Mouse (Mus musculus) monocyte, adult 5-6 weeks (primary cell): ENCODE data around the gene Sv2b. TPM values are rescaled to one million over a fixed set of nuclear protein-coding genes. Genes with fewer than 3 reads are reported as not detected.

Source experiments
- ATAC-seq: fragments of 153-309, 156-312 bp; replicated peaks from 2 replicates; pipeline ENCODE4 v1.8.0; 2017; ENCODE audit warnings: mild to moderate bottlenecking; ENCODE audit not compliant: low TSS enrichment, insufficient number of reproducible peaks, severe bottlenecking, poor library complexity, low FRiP score
- total RNA-seq: library from RNA; stranded (forward); fragments of 200-1000, 200-491, 200-594 nt; gene quantifications from 3 replicates; pipeline ENCODE4 v1.2.3, GENCODE M21; 2017

The Sv2b gene
- total RNA-seq, 1 experiment from 2014 or later = 0.10 TPM

DNA sequence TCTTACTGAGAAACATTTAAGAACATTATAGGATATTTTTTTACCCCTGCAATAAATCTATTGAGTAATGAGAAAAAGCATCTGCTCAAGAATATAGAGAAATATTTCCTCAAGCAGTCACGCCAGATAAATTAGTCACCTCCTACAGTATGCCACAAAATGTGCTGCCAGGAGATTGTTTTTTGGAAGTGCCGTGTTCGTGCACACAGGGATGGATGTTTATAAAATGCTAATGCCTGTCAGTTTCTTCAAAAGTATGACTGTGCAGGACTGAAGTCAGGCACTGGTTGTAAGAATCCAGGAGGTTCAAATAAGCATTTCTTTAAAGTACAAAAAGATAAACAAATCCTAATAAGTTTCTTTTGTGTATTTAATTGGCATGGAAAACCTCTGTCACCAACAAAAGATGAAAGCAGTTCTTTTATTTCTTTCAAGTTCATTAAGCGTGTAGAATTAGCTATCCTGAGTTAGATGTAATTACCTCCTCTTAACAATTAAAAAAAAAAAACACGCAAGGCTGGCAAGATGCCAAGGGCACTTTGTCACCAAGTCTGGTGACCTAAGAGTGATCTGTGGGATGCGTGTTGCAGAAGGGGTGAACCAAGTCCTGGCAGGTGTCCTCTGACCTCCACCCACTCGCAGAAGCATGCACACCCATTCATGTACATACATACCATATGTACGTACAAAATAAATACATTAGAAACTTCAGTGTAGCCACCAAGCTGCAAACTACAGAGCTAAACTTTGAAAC lies 68.1 kb downstream of the Sv2b start:
- no peak for ATAC-seq

DNA sequence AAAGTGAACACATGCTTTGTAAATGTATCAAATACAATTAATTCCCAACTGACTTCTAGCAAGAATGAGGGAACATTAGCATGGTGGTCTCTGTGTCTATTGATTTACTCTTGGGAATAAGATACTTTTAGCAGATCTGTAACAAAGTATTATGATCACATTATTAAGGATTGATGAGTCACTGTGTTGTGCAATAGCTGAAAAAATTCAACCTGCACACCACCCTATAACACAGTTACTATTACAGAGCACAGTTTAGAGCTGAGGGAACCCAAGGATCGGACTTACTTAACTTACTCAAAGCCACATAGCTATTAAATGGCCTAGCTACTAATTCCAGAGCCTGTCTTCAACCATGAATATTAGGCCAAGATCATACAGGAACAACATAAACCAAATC lies 72.7 kb downstream of the Sv2b start:
- no peak for ATAC-seq

DNA sequence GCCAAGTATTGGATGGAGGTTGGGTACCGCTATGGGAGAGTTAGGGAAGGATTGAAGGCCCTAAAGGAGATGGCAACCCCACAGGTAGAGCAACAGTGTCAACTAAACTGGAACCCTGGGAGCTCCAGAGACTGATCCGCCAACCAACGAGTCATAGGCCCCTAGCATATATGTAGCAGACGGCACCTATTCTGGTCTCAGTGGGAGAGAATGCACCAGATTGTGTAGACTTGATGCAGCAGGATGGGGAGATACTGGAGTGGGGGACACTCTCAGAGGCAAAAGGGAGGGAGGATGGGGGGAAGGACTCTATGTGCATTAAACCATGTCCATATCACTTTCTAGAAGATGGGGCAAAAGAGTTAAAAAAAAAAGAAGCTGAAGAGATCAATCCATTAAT lies 84.9 kb downstream of the Sv2b start:
- no peak for ATAC-seq

DNA sequence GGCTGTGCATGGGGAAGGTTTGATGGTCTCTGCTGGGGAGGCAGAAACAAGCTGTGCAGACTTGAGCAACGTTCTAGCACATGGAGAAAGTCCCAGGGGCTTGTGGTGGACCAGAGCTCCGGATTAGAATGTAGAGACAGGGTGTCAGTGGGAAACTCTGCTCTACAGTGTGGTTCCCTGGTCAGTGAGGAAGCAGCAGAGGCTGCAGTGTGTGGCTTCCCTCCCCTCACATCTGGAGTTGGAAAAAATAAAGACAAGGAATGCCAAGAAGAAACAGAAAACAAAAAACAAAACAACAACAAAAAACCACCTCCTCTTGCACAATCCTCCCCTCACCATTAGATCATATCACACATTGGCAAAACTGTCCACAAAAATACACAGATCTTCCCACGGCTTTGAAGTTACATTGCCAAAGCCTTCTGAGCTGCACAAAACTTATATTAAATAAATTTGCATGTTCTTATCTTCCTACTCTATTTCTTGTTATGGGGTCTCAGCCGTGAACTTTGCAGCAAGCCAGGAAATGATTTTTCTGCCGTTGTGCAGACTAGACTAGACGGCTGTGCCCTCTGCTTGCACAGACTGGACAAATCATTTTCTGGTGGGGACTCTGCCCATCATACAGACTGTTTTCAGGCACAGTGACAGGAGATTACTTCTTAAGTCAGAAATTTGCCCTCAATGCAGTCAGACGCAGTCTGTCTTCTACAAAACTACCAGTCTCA lies 86.2 kb downstream of the Sv2b start:
- no peak for ATAC-seq

DNA sequence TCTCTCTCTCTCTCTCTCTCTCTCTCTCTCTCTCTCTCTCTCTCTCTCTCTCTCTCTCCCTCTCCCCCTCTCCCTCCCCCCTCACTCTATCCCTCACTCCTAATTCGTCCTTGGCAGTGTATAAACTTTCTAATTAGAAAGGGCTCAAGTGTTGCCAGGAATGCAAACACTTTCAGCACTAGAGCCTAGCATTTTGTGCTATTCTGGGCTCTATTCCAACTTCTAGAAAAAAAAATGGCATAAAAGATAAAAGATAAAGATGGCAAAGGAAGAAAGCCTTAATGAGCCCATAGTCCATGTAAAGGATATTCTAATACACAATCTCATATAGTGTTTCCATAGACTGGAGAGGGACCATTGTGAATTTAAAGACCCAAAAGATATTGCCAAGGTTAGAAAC lies 88.3 kb downstream of the Sv2b start:
- no peak for ATAC-seq

DNA sequence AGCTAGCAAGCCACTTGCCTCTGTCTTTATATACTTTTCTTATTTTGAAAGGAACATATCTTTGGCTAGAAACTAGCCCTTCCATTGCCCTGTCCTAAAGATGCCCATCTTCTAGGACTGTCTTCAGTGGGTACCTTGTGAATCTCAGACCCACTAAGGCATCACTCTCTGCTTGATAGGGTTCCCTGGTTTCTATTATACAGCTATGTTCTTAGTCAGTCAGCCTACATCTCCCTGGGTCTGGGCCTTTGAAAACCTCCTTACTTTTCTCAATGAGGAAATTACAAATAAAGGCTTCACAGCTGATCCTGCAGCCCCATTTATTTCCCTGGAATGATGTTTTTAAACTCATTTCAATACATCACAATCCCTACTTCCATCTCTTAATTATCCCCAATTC lies 88.8 kb downstream of the Sv2b start:
- no peak for ATAC-seq

DNA sequence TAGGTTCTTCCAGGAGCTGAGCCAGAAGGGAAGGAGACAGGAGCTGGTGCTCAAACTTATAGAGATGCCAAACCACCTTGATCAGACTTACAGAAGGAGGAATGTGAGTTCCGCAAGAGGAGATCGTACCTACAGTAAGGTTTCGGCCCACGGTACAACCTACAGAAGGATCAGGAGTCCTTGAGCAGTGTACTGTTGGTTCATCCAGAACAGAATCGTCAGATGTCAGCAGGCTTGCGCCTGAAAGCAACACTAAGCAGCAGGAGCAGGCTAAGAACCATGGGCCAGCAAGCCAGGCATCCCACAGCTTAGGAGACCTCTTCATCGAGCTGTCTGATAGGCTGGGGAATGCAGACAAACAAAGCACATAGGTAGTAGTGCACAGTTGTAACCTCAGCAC lies 92.9 kb downstream of the Sv2b start:
- ATAC-seq = no peak

DNA sequence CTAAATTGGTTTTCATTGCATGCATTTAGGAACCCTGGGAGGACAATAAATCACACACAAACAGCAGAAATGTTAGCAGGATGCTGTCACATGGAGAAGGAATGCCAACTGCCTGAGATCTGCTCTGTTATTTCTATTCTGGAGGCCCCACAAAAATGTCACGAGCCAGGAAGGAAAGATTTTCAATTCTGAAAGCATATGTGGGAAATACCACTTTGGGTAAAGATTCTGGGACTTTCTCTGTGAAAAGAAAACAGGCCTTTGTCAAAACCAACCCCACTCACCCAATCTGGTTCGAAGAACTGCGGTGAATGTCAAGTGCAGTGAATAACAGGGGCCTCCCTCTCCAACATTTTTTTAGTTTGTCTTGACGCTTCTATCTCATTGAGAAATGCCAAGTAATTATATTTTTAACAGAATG lies 99.8 kb downstream of the Sv2b start:
- ATAC-seq = no peak

DNA sequence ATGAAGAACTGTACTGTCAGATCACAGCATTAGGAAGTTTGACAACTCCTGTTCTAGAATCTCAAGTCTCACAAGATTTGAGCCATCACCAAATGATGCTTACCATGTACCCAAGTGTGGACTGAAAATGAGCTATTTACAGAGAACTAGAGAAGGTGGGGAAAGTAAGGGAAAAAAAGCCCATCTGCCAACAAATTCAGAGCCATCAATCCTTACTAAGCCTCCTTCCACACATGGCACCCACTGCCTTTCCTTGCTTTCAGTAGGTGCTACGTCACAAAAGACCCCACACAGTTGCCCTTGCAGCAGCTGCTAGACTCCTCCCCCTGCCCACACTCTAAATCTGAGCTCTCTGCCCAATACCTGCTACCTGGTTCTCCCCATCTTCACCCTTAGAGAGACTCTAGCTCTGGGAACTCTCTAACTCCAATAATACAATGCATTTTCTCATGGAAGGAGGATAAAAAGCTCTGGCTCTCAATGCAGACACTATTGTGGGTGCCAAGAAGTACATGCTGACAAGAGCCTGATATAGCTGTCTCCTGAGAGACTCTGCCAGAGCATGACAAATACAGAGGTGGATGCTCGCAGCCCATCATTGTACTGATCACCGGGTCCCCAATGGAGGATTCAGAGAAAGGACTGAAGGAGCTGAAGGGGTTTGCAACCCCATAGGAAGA lies 101.0 kb downstream of the Sv2b start:
- no peak for ATAC-seq

DNA sequence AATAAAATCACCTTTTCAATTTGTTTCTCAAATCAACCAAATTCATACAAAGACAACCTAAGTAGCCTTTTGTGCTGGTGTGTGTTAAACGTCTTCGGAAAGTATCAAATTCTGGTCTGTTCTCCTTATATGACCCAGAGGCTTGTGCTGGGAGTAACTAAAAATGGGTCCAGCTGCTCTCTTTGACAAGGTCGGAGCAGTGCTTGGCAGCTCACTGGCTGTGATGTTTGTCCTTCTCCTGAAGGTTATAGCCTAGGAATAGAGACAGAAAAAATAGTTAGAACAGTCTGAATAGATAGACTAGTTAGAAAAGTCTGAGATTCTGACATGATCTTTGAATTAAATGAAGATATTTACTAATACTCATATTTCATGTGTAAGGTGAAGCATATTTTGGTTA lies 102.4 kb downstream of the Sv2b start:
- ATAC-seq = no peak

DNA sequence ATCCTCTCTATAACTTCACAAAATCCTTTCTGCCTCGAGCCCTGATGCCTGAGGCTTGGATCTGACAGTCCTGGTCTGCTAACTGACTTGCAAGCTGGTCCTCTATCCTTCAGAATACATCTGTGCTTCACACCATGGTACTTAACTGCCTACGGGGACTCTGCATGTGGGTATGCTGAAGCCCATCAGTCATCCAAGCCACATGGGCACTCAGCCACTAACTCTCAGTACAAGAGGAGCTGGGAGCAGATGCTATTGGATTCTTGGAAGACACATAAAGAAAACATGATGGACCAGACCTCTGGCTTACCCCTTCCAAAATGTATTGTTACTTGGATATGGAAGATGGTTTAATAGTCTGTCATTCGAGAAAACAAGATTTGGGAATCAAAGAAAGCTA lies 103.7 kb downstream of the Sv2b start:
- ATAC-seq = no peak

DNA sequence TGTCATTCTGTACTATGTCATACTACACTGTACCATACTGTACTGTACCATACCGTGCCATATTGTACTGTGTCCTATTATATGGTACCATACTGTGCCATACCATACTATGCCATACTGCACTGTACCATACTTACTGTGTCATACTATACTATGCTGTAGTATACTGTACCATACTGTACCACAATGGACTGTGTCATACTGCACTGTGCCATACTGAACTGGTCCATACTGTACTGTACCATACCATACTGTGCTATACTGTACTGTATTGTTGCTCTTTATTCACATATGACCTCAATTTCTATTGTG lies 114.2 kb downstream of the Sv2b start:
- 0 out of 2 replicates have a peak, but pooled peaks have one; percentile 53 for ATAC-seq

DNA sequence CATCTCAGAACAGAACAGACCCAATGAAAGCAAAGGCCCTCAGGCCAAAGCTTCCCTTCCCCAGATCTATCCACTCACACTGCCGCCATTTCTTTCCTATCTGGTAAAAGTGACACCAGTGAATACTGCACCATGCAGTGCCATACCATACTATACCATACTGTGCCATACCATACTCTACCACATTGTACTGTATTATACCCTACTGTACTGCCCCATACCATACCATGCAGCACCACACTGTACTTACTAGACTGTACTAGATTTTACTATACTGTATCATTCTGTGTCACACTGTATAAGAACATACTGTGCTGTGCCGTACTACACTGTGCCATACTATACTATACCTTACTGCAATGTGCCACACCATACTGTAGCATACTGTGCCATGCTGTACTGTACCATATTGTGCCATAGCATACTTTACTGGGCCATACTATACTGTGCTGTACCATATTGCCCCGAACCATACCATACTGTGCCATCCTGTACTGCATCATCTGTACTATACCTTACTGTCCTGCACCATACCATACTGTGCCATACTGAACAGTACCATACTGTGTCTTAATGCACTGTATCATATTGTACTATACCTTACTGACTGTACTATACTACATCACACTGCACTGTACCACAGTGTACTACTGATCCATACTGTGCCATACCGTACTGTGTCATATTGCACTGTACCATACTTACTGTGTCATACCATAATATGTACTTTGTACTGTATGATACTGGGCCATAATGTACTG lies 114.7 kb downstream of the Sv2b start:
- ATAC-seq = 0 out of 2 replicates have a peak, but pooled peaks have one; percentile 5

DNA sequence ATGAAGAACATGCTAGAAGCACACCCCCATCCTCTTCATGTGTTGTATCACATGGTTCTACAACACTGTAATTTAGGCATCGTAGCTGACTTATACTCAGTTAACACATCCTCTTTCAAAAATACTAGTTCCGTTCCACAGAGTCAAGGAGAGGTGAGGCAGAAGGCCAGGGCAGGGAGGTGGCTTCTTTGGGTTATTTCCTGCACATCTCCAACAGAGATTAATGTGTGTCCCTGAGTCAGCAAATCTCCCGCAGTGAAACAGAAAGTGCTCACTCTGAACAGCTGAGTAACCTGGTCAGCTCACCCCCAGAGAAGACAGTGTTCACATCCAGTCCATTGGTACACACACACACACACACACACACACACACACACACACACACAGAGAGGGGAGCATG lies 118.9 kb downstream of the Sv2b start:
- ATAC-seq = peak; percentile 80; the same call in 1 of the 2 replicates

DNA sequence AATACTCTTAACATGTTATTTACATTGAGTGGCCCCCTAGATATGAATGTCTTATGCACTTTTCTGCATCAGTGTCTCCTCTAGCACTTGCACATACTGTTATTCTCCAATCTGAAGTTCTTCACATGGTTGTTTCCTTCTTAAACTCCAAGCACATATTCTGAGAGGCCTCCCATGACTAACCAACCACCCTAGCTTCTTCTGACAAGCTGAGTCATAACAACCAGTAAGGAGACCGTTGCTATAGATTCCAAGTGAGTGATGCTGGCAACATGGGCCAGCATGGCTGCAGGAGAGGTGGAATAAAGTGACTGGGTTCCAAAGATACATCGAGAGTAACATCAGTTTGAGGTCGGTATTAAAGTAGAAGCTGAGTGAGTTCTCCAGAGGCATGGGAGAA lies 134.0 kb downstream of the Sv2b start:
- ATAC-seq = no peak

DNA sequence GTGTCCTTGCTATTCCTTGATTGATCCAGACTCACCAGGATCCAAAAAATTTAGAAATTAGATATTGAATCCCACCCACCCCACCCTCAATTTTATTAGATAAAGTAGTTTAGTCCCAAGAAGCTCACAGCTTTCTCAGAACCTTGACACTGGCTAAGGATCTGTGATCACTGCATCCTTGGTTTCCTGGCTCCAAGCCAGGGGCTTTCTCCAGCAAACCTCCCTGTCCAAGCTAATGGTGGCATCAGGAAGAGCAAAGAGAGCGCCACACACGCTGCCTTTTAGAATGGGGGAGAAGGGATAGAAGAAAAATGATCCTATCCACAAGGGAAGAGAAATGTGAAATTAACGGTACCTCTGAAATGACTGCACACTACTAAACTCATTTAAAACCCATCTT lies 141.6 kb downstream of the Sv2b start:
- no peak for ATAC-seq

DNA sequence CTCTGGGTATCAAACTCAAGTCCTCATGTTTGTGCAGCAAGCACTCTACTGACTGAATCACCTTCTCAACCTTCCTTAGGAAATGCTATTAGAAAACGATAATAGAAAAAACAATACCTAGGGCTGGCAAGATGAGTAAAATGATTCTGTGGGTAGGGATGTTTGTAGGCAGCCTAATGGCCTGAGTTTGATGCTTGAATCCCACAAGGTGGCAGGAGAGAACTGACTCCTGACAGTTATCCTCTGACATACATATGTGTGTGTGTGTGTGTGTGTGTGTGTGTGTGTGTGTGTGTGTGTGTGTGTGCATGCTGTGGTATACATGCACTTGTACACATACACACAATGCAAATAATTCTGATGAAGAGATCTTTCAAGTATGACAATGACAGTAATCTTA lies 161.9 kb downstream of the Sv2b start:
- ATAC-seq = no peak

DNA sequence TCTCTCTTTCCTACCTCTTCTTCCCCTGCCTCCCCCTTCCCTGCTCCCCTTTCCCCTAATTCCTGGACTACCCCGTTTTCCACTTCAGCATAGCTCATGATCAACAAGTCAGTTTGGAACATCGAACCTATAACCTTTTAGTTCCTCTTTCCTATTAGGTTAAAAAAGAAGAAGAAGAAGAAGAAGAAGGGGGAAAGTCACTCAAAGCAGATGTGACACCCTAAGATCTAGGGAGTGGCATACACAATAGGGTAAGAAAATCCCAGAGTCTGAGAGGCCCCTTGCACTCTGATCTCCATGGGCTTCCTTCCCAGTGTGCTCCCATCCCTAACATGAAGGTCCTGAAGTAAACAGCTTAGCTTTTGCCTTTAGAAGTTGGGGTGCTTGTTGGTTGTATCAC lies 166.3 kb downstream of the Sv2b start:
- no peak for ATAC-seq
